Mouse (Mus musculus) embryonic facial prominence, embryonic 15.5 days (tissue): ENCODE data around the gene Gm13119. TPM values are rescaled to one million over a fixed set of nuclear protein-coding genes. Genes with fewer than 3 reads are reported as not detected.

Experiments used
- polyA plus RNA-seq: library from polyadenylated mRNA; unstranded; fragments of >200 nt; fragmentation: Nextera tagmentation; extraction: Ambion mirVana; gene quantifications from 2 replicates; pipeline ENCODE4 v1.2.1, GENCODE M21; 2015

Gene Gm13119
- polyA plus RNA-seq, 1 experiment from 2014 or later = not detected

Other genes with a start within 250 kb of the Gm13119 start
- not detected in 2 replicates for gene Oog3, start 195.3 kb upstream of the Gm13119 start, polyA plus RNA-seq
- gene Oog2, start 167.2 kb upstream of the Gm13119 start, polyA plus RNA-seq = not detected in 2 replicates
- not detected in 2 replicates for gene C87977, start 144.6 kb upstream of the Gm13119 start, polyA plus RNA-seq
- gene Pramel5, start 77.5 kb upstream of the Gm13119 start, polyA plus RNA-seq = not detected in 2 replicates
- gene Gm13128, start 27.7 kb upstream of the Gm13119 start, polyA plus RNA-seq = not detected in 2 replicates
- gene Pramef20, start 20.0 kb downstream of the Gm13119 start, polyA plus RNA-seq = not detected in 2 replicates
- 0.29 and 0.67 TPM in 2 replicates for gene Pramef12, start 50.5 kb downstream of the Gm13119 start, polyA plus RNA-seq
- 0.17 TPM in 1 of 2 replicates, not detected in the other for gene 1700012P22Rik, start 80.8 kb downstream of the Gm13119 start, polyA plus RNA-seq
- not detected in 2 replicates for gene Gm9944, start 95.4 kb downstream of the Gm13119 start, polyA plus RNA-seq
- 0.07 TPM in 1 of 2 replicates, not detected in the other for gene Aadacl3, start 105.8 kb downstream of the Gm13119 start, polyA plus RNA-seq
- not detected in 2 replicates for gene 9430007A20Rik, start 161.9 kb downstream of the Gm13119 start, polyA plus RNA-seq
- gene Gm13124, start 207.2 kb downstream of the Gm13119 start, polyA plus RNA-seq = not detected in 2 replicates